Mouse (Mus musculus) lung, postnatal 0 days (tissue): Measurements from ENCODE around the gene Shld1. TPM values are rescaled to one million over a fixed set of nuclear protein-coding genes. Genes with fewer than 3 reads are reported as not detected.

Experiments used
- ATAC-seq: fragments of 200-750 bp; cut with Nextera tagmentation; 2 replicates; pipeline ENCODE4 v1.8.0; 2017; ENCODE audit warnings: moderate library complexity
- DNase-seq: peaks from one replicate; pipeline ENCODE4 v3.0.0-alpha.2; 2016; ENCODE audit warnings: low spot score
- H3K27ac ChIP-seq: fragments of 300-500 bp; sonication (generic); 2 replicates; pipeline ENCODE4 v1.5.1; 2014; ENCODE audit warnings: antibody characterized with exemption, mild to moderate bottlenecking, low read length, mixed read lengths
- H3K27me3 ChIP-seq: fragments of 300-500 bp; sonication (generic); replicated peaks from 2 replicates; pipeline ENCODE4 v1.6.1; 2014; ENCODE audit warnings: low read length, mixed read lengths; ENCODE audit not compliant: insufficient read depth
- H3K36me3 ChIP-seq: fragments of 300-500 bp; sonication (generic); 2 replicates; pipeline ENCODE4 v1.6.1; 2014; ENCODE audit warnings: low read length, mixed read lengths; ENCODE audit not compliant: insufficient read depth
- H3K4me1 ChIP-seq: fragments of 300-500 bp; sonication (generic); 2 replicates; pipeline ENCODE4 v1.6.1; 2014; ENCODE audit warnings: antibody characterized with exemption, low read depth, low read length, mixed read lengths; ENCODE audit not compliant: insufficient read depth
- H3K4me2 ChIP-seq: fragments of 300-500 bp; sonication (generic); replicated peaks from 2 replicates; pipeline ENCODE4 v1.6.1; 2014; ENCODE audit warnings: low read depth, mild to moderate bottlenecking, low read length, moderate library complexity, mixed read lengths
- H3K4me3 ChIP-seq: fragments of 300-500 bp; sonication (generic); 2 replicates; pipeline ENCODE4 v1.5.1; 2014; ENCODE audit warnings: low read depth, low read length
- H3K9ac ChIP-seq: fragments of 300-500 bp; sonication (generic); replicated peaks from 2 replicates; pipeline ENCODE4 v1.6.1; 2014; ENCODE audit warnings: low read depth, mild to moderate bottlenecking
- H3K9me3 ChIP-seq: fragments of 300-500 bp; sonication (generic); 2 replicates; pipeline ENCODE4 v1.6.1; 2016; ENCODE audit warnings: low read length, mixed read lengths
- CTCF ChIP-seq: IDR thresholded peaks from 2 replicates; pipeline ENCODE4 v1.5.1; 2016; ENCODE audit warnings: antibody characterized with exemption, mild to moderate bottlenecking
- EP300 ChIP-seq: IDR thresholded peaks from 2 replicates; pipeline ENCODE4 v1.6.1; 2016; ENCODE audit warnings: antibody characterized with exemption, mild to moderate bottlenecking, control low read depth
- WGBS: fragments of 180-500 bp; shearing (Covaris S2); extraction: QIAGEN DNeasy Blood & Tissue Kit; methylation state at CpG from one replicate; pipeline ENCODE4 v1.1.7; 2014; 5-methylcytosine and 5-hydroxymethylcytosine counted together
- polyA plus RNA-seq: library from polyadenylated mRNA; unstranded; fragments of >200 nt; fragmentation: Nextera tagmentation; extraction: Ambion mirVana; gene quantifications from 2 replicates; pipeline ENCODE4 v1.2.1, GENCODE M21; 2015

The Shld1 gene
- polyA plus RNA-seq, 1 experiment from 2014 or later, result 17.2 TPM

- Histone ChIP-seq H3K36me3 (no peaks in the 10 kb centered on the region), H3K4me1 (no peaks in the 10 kb centered on the region), H3K4me3 (no peak overlapping the region), H3K9me3 (no peaks in the 10 kb centered on the region), H3K27me3 (no peaks in the 10 kb centered on the region), H3K27ac (no peak overlapping the region), H3K4me2 (no peak overlapping the region), H3K9ac (no peak overlapping the region)
- DNase-seq (no peak), ATAC-seq (no peak)
- 60% methylated on average over 3 of the region's 3 CpGs for WGBS
- TF ChIP-seq EP300 (no peak), CTCF (no peak)
Measured at GRCm38 (mm10) chr2:132706309-132706708, 19.6 kb downstream of the Shld1 start.

- no peak; the same call in 1 of the 2 replicates for ATAC-seq
- no peak overlapping the region for H3K9ac ChIP-seq
- H3K27ac ChIP-seq, result no peak overlapping the region
- no peak for DNase-seq
- 72% methylated on average over 2 of the region's 2 CpGs for WGBS
- TF ChIP-seq CTCF (no peak), EP300 (no peak)
- H3K27me3 ChIP-seq, result no peaks in the 10 kb centered on the region
- no peak overlapping the region for H3K4me2 ChIP-seq
- H3K36me3 ChIP-seq, result no peaks in the 10 kb centered on the region
- no peaks in the 10 kb centered on the region for H3K9me3 ChIP-seq
- H3K4me1 ChIP-seq, result no peaks in the 10 kb centered on the region
- H3K4me3 ChIP-seq, result no peak overlapping the region
Measured at GRCm38 (mm10) chr2:132710488-132710887, 23.8 kb downstream of the Shld1 start.

- TF ChIP-seq CTCF (no peak), EP300 (no peak)
- no peak for ATAC-seq
- Histone ChIP-seq H3K9me3 (no peaks in the 10 kb centered on the region), H3K4me3 (no peak overlapping the region), H3K4me2 (no peak overlapping the region), H3K4me1 (no peaks in the 10 kb centered on the region), H3K9ac (no peak overlapping the region), H3K27me3 (no peaks in the 10 kb centered on the region), H3K27ac (no peak overlapping the region), H3K36me3 (no peaks in the 10 kb centered on the region)
- 84% methylated on average over 8 of the region's 8 CpGs for WGBS
- DNase-seq, result no peak
Measured at GRCm38 (mm10) chr2:132712061-132712460, 25.3 kb downstream of the Shld1 start.

- H3K27ac ChIP-seq, result no peak overlapping the region
- 81% methylated on average over 7 of the region's 7 CpGs for WGBS
- ATAC-seq, result no peak
- no peaks in the 10 kb centered on the region for H3K36me3 ChIP-seq
- no peaks in the 10 kb centered on the region for H3K27me3 ChIP-seq
- H3K4me1 ChIP-seq, result no peaks in the 10 kb centered on the region
- TF ChIP-seq CTCF (no peak), EP300 (no peak)
- no peak overlapping the region for H3K9ac ChIP-seq
- H3K4me2 ChIP-seq, result no peak overlapping the region
- no peak for DNase-seq
- H3K4me3 ChIP-seq, result no peak overlapping the region
- H3K9me3 ChIP-seq, result no peaks in the 10 kb centered on the region
Measured at GRCm38 (mm10) chr2:132714522-132714921, 27.8 kb downstream of the Shld1 start.

- 91% methylated on average over 3 of the region's 3 CpGs for WGBS
- DNase-seq (no peak), ATAC-seq (no peak)
- no peaks in the 10 kb centered on the region for H3K36me3 ChIP-seq
- H3K4me1 ChIP-seq, result no peaks in the 10 kb centered on the region
- H3K4me3 ChIP-seq, result no peak overlapping the region
- H3K27me3 ChIP-seq, result no peaks in the 10 kb centered on the region
- no peak for TF ChIP-seq EP300
- no peak for TF ChIP-seq CTCF
- H3K4me2 ChIP-seq, result no peak overlapping the region
- H3K9me3 ChIP-seq, result no peaks in the 10 kb centered on the region
- H3K9ac ChIP-seq, result no peak overlapping the region
- no peak overlapping the region for H3K27ac ChIP-seq
Measured at GRCm38 (mm10) chr2:132714946-132715345, 28.2 kb downstream of the Shld1 start.

- no peak overlapping the region for H3K4me3 ChIP-seq
- no peak for ATAC-seq
- no peak overlapping the region for H3K4me2 ChIP-seq
- no peak overlapping the region for H3K9ac ChIP-seq
- 64% methylated on average over 12 of the region's 12 CpGs for WGBS
- TF ChIP-seq EP300 (no peak), CTCF (no peak)
- no peaks in the 10 kb centered on the region for H3K36me3 ChIP-seq
- peak; percentile 30 for DNase-seq
- no peaks in the 10 kb centered on the region for H3K9me3 ChIP-seq
- H3K27ac ChIP-seq, result no peak overlapping the region
- H3K27me3 ChIP-seq, result no peaks in the 10 kb centered on the region
- no peaks in the 10 kb centered on the region for H3K4me1 ChIP-seq
Measured at GRCm38 (mm10) chr2:132715421-132716070, 28.8 kb downstream of the Shld1 start.
